ENCODE assay signal across 10 mouse cellular contexts in genomic region chr11:50262020-50262419, GRCm38 (mm10). TPM values are rescaled to one million over a fixed set of nuclear protein-coding genes. Genes with fewer than 3 reads are reported as not detected.
A peak's percentile ranks its signal among the peaks of the same experiment; 100 is the strongest.
DNase-seq lines count a peak whose midpoint lies in the region; ATAC-seq and TF ChIP-seq lines count a peak whose summit lies in the region.
"Had no signal": no experiment of that assay in that cellular context is flagged by ENCODE, and none has a peak within 500 bp of the region (broad histone marks: within the 10 kb centered on the region; RNA-seq: fewer than 3 reads in every experiment).

No protein-coding gene starts in this region.

- peak; percentile 46 for DNase-seq in adrenal gland, postnatal 10 days
- DNase-seq in adrenal gland, adult 8-10 months = no peak
- DNase-seq in layer of hippocampus, adult 2 months (ENCODE audit: low spot score in 2 of 2) = no peak
- no peak for DNase-seq in layer of hippocampus, adult 11-12 months (ENCODE audit: low spot score)
- peak; percentile 61 for DNase-seq in lung, postnatal 36 days
- DNase-seq in hindbrain, embryonic 10.5 days (ENCODE audit: low spot score) = no peak
- DNase-seq in midbrain, embryonic 14.5 days = no peak

- H3K9me3 ChIP-seq in hindbrain, embryonic 10.5 days = no peaks in the 10 kb centered on the region
- no peaks in the 10 kb centered on the region for H3K9me3 ChIP-seq in midbrain, embryonic 14.5 days (ENCODE audit: control insufficient read depth, low read length)
- H3K9me3 ChIP-seq: megakaryocyte, embryonic 14.5 days had no signal

- H3K4me3 ChIP-seq in layer of hippocampus, adult 2 months = no peak overlapping the region
- no peak overlapping the region for H3K4me3 ChIP-seq in cortical plate, adult 2 months (ENCODE audit: insufficient read depth, low read length)
- H3K4me3 ChIP-seq in hindbrain, embryonic 10.5 days = no peak overlapping the region
- no peak overlapping the region for H3K4me3 ChIP-seq in midbrain, embryonic 14.5 days (replicated peaks; ENCODE audit: low read depth, low read length)
- H3K4me3 ChIP-seq: megakaryocyte, embryonic 14.5 days had no signal

- H3K36me3 ChIP-seq in hindbrain, embryonic 10.5 days = peaks cover 99% of the 10 kb centered on the region
- peaks cover 95% of the 10 kb centered on the region for H3K36me3 ChIP-seq in midbrain, embryonic 14.5 days (ENCODE audit: control insufficient read depth, insufficient read depth, low read length)

- 97% methylated on average over 4 of the region's 4 CpGs for WGBS in hindbrain, embryonic 10.5 days
- WGBS in midbrain, embryonic 14.5 days = 94% methylated on average over 4 of the region's 4 CpGs

- no peak for TF ChIP-seq POLR2A in cortical plate, adult 2 months (IDR thresholded peaks at IDR 0.05; ENCODE audit: extremely low read depth, insufficient read depth, low read length)

- peaks cover 5% of the 10 kb centered on the region for H3K4me1 ChIP-seq in cortical plate, adult 2 months (ENCODE audit: control insufficient read depth, insufficient read depth, low read length)
- H3K4me1 ChIP-seq in hindbrain, embryonic 10.5 days (replicated peaks) = no peaks in the 10 kb centered on the region
- no peaks in the 10 kb centered on the region for H3K4me1 ChIP-seq in midbrain, embryonic 14.5 days (ENCODE audit: control insufficient read depth, insufficient read depth, low read length)

- no peak overlapping the region for H3K4me2 ChIP-seq in midbrain, embryonic 14.5 days (ENCODE audit: low read length)

- H3K27me3 ChIP-seq in hindbrain, embryonic 10.5 days (ENCODE audit: insufficient read depth, poor library complexity, severe bottlenecking) = no peaks in the 10 kb centered on the region
- H3K27me3 ChIP-seq in midbrain, embryonic 14.5 days (ENCODE audit: control insufficient read depth, insufficient read depth, low read length) = no peaks in the 10 kb centered on the region
- H3K27me3 ChIP-seq: megakaryocyte, embryonic 14.5 days had no signal

- no peak overlapping the region for H3K27ac ChIP-seq in layer of hippocampus, adult 2 months
- H3K27ac ChIP-seq in cortical plate, adult 2 months (ENCODE audit: insufficient read depth, low read length) = no peak overlapping the region
- no peak overlapping the region for H3K27ac ChIP-seq in hindbrain, embryonic 10.5 days
- no peak overlapping the region for H3K27ac ChIP-seq in midbrain, embryonic 14.5 days (replicated peaks; ENCODE audit: low read depth, low read length)

- TF ChIP-seq CTCF in layer of hippocampus, adult 2 months (conservative IDR thresholded peaks at IDR 0.05) = peak; percentile 58
- TF ChIP-seq CTCF in cortical plate, adult 2 months (IDR thresholded peaks at IDR 0.05; ENCODE audit: extremely low read depth, insufficient read depth, low read length) = peak; percentile 44; the same call in 1 of the 2 replicates

- H3K9ac ChIP-seq in midbrain, embryonic 14.5 days (replicated peaks; ENCODE audit: low read length) = no peak overlapping the region

- ATAC-seq in midbrain, embryonic 14.5 days (ENCODE audit: low FRiP score, low TSS enrichment) = no peak
- ATAC-seq: activated CD4-positive, CD25-positive, alpha-beta regulatory T cell, adult 4 months had no signal

RNA-seq across cellular contexts. Expression of gene Ltc4s, which starts 23.6 kb away (rescaled TPM):
- 10 to 100 TPM; 10.1 to 12.6 TPM for total RNA-seq in adrenal gland, postnatal 10 days (2021)
- total RNA-seq in adrenal gland, adult 8-10 months (2022) = 10 to 100 TPM in 3 of 4 experiments, 1 to 10 TPM in 1; 8.3 to 28.7 (median 11.8) TPM
- 1 to 10 TPM; 6.8 to 9.3 TPM for total RNA-seq in layer of hippocampus, adult 2 months (2021)
- polyA plus RNA-seq in cortical plate, adult 2 months (2012; rRNA removed) = 22.5 and 24.2 TPM in 2 replicates
- 1.4 and 1.8 TPM in 2 replicates for polyA plus RNA-seq in hindbrain, embryonic 10.5 days (2016; fragmentation: Nextera tagmentation; extraction: Ambion mirVana)
- 1.0 and 2.5 TPM in 2 replicates for polyA plus RNA-seq in midbrain, embryonic 14.5 days (2014; fragmentation: Nextera tagmentation; extraction: Ambion mirVana)
- polyA plus RNA-seq: activated CD4-positive, CD25-positive, alpha-beta regulatory T cell, adult 4 months had no signal

RNA-seq across cellular contexts. Expression of gene Maml1, which starts 30.1 kb away (rescaled TPM):
- 10 to 100 TPM; 24.4 to 25.2 TPM for total RNA-seq in adrenal gland, postnatal 10 days (2021)
- 10 to 100 TPM; 21.2 to 24.5 (median 23.9) TPM for total RNA-seq in adrenal gland, adult 8-10 months (2022)
- 10 to 100 TPM; 10.1 to 10.8 TPM for total RNA-seq in layer of hippocampus, adult 2 months (2021)
- 5.7 and 6.3 TPM in 2 replicates for polyA plus RNA-seq in cortical plate, adult 2 months (2012; rRNA removed)
- polyA plus RNA-seq in hindbrain, embryonic 10.5 days (2016; fragmentation: Nextera tagmentation; extraction: Ambion mirVana) = 4.7 and 5.9 TPM in 2 replicates
- polyA plus RNA-seq in midbrain, embryonic 14.5 days (2014; fragmentation: Nextera tagmentation; extraction: Ambion mirVana) = 5.6 and 5.9 TPM in 2 replicates

RNA-seq across cellular contexts. Expression of gene Mgat4b, which starts 51.3 kb away (rescaled TPM):
- 100 to 1,000 TPM; 118 to 141 TPM for total RNA-seq in adrenal gland, postnatal 10 days (2021)
- total RNA-seq in adrenal gland, adult 8-10 months (2022) = 100 to 1,000 TPM; 130 to 232 (median 157) TPM
- 10 to 100 TPM; 91.2 to 93.0 TPM for total RNA-seq in layer of hippocampus, adult 2 months (2021)
- 56.6 and 61.1 TPM in 2 replicates for polyA plus RNA-seq in cortical plate, adult 2 months (2012; rRNA removed)
- polyA plus RNA-seq in hindbrain, embryonic 10.5 days (2016; fragmentation: Nextera tagmentation; extraction: Ambion mirVana) = 21.5 and 29.9 TPM in 2 replicates
- polyA plus RNA-seq in midbrain, embryonic 14.5 days (2014; fragmentation: Nextera tagmentation; extraction: Ambion mirVana) = 41.3 and 59.6 TPM in 2 replicates

RNA-seq across cellular contexts. Expression of gene Sqstm1, which starts 51.4 kb away (rescaled TPM):
- total RNA-seq in adrenal gland, postnatal 10 days (2021) = 100 to 1,000 TPM; 321 to 332 TPM
- total RNA-seq in adrenal gland, adult 8-10 months (2022) = 1,000 to 10,000 TPM in 1 of 4 experiments, 100 to 1,000 TPM in 3; 798 to 1,098 (median 876) TPM
- 100 to 1,000 TPM; 444 to 465 TPM for total RNA-seq in layer of hippocampus, adult 2 months (2021)
- polyA plus RNA-seq in cortical plate, adult 2 months (2012; rRNA removed) = 410 and 414 TPM in 2 replicates
- polyA plus RNA-seq in hindbrain, embryonic 10.5 days (2016; fragmentation: Nextera tagmentation; extraction: Ambion mirVana) = 147 and 210 TPM in 2 replicates
- polyA plus RNA-seq in midbrain, embryonic 14.5 days (2014; fragmentation: Nextera tagmentation; extraction: Ambion mirVana) = 293 and 312 TPM in 2 replicates

Comparison
In these comparisons a context has a peak if more than half of its experiments do, and no peak if none do; other contexts are left out.
1. DNase-seq: peak in adrenal gland, postnatal 10 days (single experiment) and lung, postnatal 36 days (single experiment); none in adrenal gland, adult 8-10 months (single experiment), layer of hippocampus, adult 2 months (0 of 2), layer of hippocampus, adult 11-12 months (single experiment), hindbrain, embryonic 10.5 days (single experiment) and midbrain, embryonic 14.5 days (single experiment).